Comparison of ENCODE assay signal across 8 mouse cellular contexts in genomic region chr2:168168892-168169799, GRCm38 (mm10). TPM values are rescaled to one million over a fixed set of nuclear protein-coding genes. Genes with fewer than 3 reads are reported as not detected.
A peak's percentile ranks its signal among the peaks of the same experiment; 100 is the strongest.
DNase-seq lines count a peak whose midpoint lies in the region; ATAC-seq and TF ChIP-seq lines count a peak whose summit lies in the region.

No protein-coding gene starts in this region.

- no peak for TF ChIP-seq EP300 in liver, postnatal 0 days (IDR thresholded peaks at IDR 0.05; ENCODE audit: low read depth)

- H3K4me3 ChIP-seq in intestine, postnatal 0 days (ENCODE audit: low read depth, low read length): peak overlapping the region; percentile 13; the same call in 1 of the 2 replicates
- peak overlapping the region; percentile 39 for H3K4me3 ChIP-seq in liver, postnatal 0 days (ENCODE audit: low read depth, low read length)

- no peak overlapping the region for H3K27ac ChIP-seq in intestine, postnatal 0 days (ENCODE audit: low read depth, low read length)
- peak overlapping the region; percentile 77 for H3K27ac ChIP-seq in liver, postnatal 0 days (ENCODE audit: low read depth)

- 56% methylated on average over 9 of the region's 9 CpGs for WGBS in intestine, postnatal 0 days
- WGBS in liver, postnatal 0 days (ENCODE audit: insufficient replicate concordance): 64% methylated on average over 9 of the region's 9 CpGs

- H3K27me3 ChIP-seq in intestine, postnatal 0 days (replicated peaks; ENCODE audit: control insufficient read depth, insufficient read depth, low read length): no peaks in the 10 kb centered on the region
- H3K27me3 ChIP-seq in liver, postnatal 0 days (ENCODE audit: insufficient read depth, low read length): no peaks in the 10 kb centered on the region

- peak overlapping the region; percentile 62 for H3K4me2 ChIP-seq in intestine, postnatal 0 days (replicated peaks; ENCODE audit: low read depth)
- H3K4me2 ChIP-seq in liver, postnatal 0 days (ENCODE audit: low read depth, low read length): peak overlapping the region; percentile 77

- ATAC-seq in intestine, postnatal 0 days: no peak
- ATAC-seq in liver, postnatal 0 days: peak; percentile 22; the same call in 1 of the 2 replicates
- ATAC-seq in erythroid progenitor cell, adult 5-6 weeks (replicated peaks; ENCODE audit: low FRiP score, poor library complexity, severe bottlenecking): no peak

- TF ChIP-seq CTCF in intestine, postnatal 0 days (IDR thresholded peaks at IDR 0.05; ENCODE audit: low read depth): no peak
- TF ChIP-seq CTCF in liver, postnatal 0 days (IDR thresholded peaks at IDR 0.05; ENCODE audit: low read depth): no peak

- peak; percentile 36 to 46 for DNase-seq in cerebellum, postnatal 10 days
- no peak for DNase-seq in cerebellum, adult 18-20 months
- DNase-seq in R1 (ENCODE audit: low read depth, low spot score): peak; percentile 78
- peak; percentile 36 for DNase-seq in liver, postnatal 0 days
- no peak for DNase-seq in cerebellum, adult 9-11 months
- no peak for DNase-seq in frontal cortex, postnatal 36 days (ENCODE audit: low spot score in 2 of 2)

- no peak overlapping the region for H3K9ac ChIP-seq in intestine, postnatal 0 days (ENCODE audit: low read depth, low read length)
- peak overlapping the region; percentile 41 for H3K9ac ChIP-seq in liver, postnatal 0 days (replicated peaks)

- H3K4me1 ChIP-seq in intestine, postnatal 0 days (replicated peaks; ENCODE audit: control insufficient read depth, insufficient read depth, low read length): no peaks in the 10 kb centered on the region; the same call in 1 of the 2 replicates
- H3K4me1 ChIP-seq in liver, postnatal 0 days (ENCODE audit: insufficient read depth): peaks cover 23% of the 10 kb centered on the region

- H3K9me3 ChIP-seq in intestine, postnatal 0 days (ENCODE audit: control insufficient read depth): no peaks in the 10 kb centered on the region
- no peaks in the 10 kb centered on the region for H3K9me3 ChIP-seq in liver, postnatal 0 days (ENCODE audit: low read length)

- no peaks in the 10 kb centered on the region for H3K36me3 ChIP-seq in intestine, postnatal 0 days (ENCODE audit: control insufficient read depth, insufficient read depth)
- no peaks in the 10 kb centered on the region for H3K36me3 ChIP-seq in liver, postnatal 0 days (replicated peaks; ENCODE audit: insufficient read depth, low read length)

RNA-seq across cellular contexts. Expression of gene Adnp, which starts 37.8 kb away (rescaled TPM):
- 5.4 and 6.5 TPM in 2 replicates for polyA plus RNA-seq in intestine, postnatal 0 days (2015; fragmentation: Nextera tagmentation; extraction: Ambion mirVana)
- 3.5 and 4.0 TPM in 2 replicates for polyA plus RNA-seq in liver, postnatal 0 days (2015; fragmentation: Nextera tagmentation; extraction: Ambion mirVana)
- total RNA-seq in erythroid progenitor cell, adult 5-6 weeks (2015; ENCODE audit: low replicate concordance): 18.0 and 38.1 TPM in 2 replicates
- 0.53 and 17.5 TPM in 2 replicates for total RNA-seq in erythroid progenitor cell, adult 5-6 weeks (2017; ENCODE audit: low replicate concordance)

Comparison
In these comparisons a context has a peak if more than half of its experiments do, and no peak if none do; other contexts are left out.
1. DNase-seq: peak in cerebellum, postnatal 10 days (2 of 2), R1 (single experiment) and liver, postnatal 0 days (single experiment); none in cerebellum, adult 18-20 months (0 of 2), cerebellum, adult 9-11 months (single experiment) and frontal cortex, postnatal 36 days (0 of 2).